9 mouse cellular contexts compared by ENCODE assay signal in the genomic region with DNA sequence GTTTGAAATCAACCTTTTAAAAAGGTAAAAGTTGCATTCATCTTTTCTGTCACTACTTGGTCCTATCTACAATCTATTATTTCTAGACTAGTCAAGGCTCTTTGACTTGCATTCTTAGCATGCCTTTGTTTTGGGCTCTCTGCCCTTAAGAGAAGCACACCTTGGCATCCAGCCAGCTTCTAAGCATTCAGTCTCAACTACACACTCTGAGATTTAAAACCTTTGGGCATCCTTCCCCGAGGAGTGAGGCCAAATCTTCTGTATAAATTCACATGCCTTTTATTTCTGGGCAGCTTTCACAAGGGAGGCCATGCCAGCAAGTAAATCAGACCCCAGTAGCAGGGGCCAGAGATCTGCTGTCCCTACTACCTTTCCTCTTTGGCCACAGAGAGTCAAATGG.
DNase-seq lines count a peak whose midpoint lies in the region; ATAC-seq lines count a peak whose summit lies in the region.
"Had no signal": no experiment of that assay in that cellular context is flagged by ENCODE, and none has a peak within 500 bp of the region (broad histone marks: within the 10 kb centered on the region; RNA-seq: fewer than 3 reads in every experiment).

No protein-coding gene starts in this region.

- no peaks in the 10 kb centered on the region for H3K27me3 ChIP-seq in heart, embryonic 13.5 days (replicated peaks)
- H3K27me3 ChIP-seq in heart, embryonic 12.5 days (replicated peaks), result no peaks in the 10 kb centered on the region
- no peaks in the 10 kb centered on the region for H3K27me3 ChIP-seq in forebrain, embryonic 14.5 days (replicated peaks; ENCODE audit: control insufficient read depth, insufficient read depth, low read length)

- H3K9ac ChIP-seq in heart, embryonic 13.5 days, result no peak overlapping the region
- H3K9ac ChIP-seq in heart, embryonic 12.5 days, result no peak overlapping the region
- H3K9ac ChIP-seq in forebrain, embryonic 14.5 days (ENCODE audit: low read length), result no peak overlapping the region

- 9% methylated on average over 1 of the region's 1 CpGs for WGBS in heart, embryonic 13.5 days
- WGBS in heart, embryonic 12.5 days, result 7% methylated on average over 1 of the region's 1 CpGs
- 7% methylated on average over 1 of the region's 1 CpGs for WGBS in forebrain, embryonic 14.5 days

- H3K36me3 ChIP-seq in heart, embryonic 13.5 days, result 0 out of 2 replicates have a peak, but pooled peaks cover 6% of the 10 kb centered on the region
- 0 out of 2 replicates have a peak, but pooled peaks cover 5% of the 10 kb centered on the region for H3K36me3 ChIP-seq in heart, embryonic 12.5 days
- H3K36me3 ChIP-seq in forebrain, embryonic 14.5 days (ENCODE audit: control insufficient read depth, insufficient read depth, low read length), result no peaks in the 10 kb centered on the region

- H3K4me2 ChIP-seq in heart, embryonic 13.5 days, result no peak overlapping the region
- no peak overlapping the region for H3K4me2 ChIP-seq in heart, embryonic 12.5 days
- H3K4me2 ChIP-seq in forebrain, embryonic 14.5 days (ENCODE audit: low read length), result no peak overlapping the region

- peak; percentile 33 for DNase-seq in ovary, adult 18-20 months (ENCODE audit: low spot score)
- DNase-seq in ovary, postnatal 10 days (ENCODE audit: low spot score), result no peak
- DNase-seq in forebrain, embryonic 14.5 days (ENCODE audit: low spot score), result peak; percentile 92
- DNase-seq in layer of hippocampus, postnatal 10 days (ENCODE audit: low spot score in 2 of 2), result peak; percentile 33 to 63
- peak; percentile 35 for DNase-seq in right cerebral cortex, postnatal 14 days

- H3K9me3 ChIP-seq in heart, embryonic 13.5 days, result no peaks in the 10 kb centered on the region
- no peaks in the 10 kb centered on the region for H3K9me3 ChIP-seq in heart, embryonic 12.5 days (replicated peaks)
- no peaks in the 10 kb centered on the region for H3K9me3 ChIP-seq in forebrain, embryonic 14.5 days (replicated peaks; ENCODE audit: control insufficient read depth, low read length)

- peaks cover 34% of the 10 kb centered on the region for H3K4me1 ChIP-seq in heart, embryonic 13.5 days
- H3K4me1 ChIP-seq in heart, embryonic 12.5 days (replicated peaks), result peaks cover 24% of the 10 kb centered on the region
- peaks cover 29% of the 10 kb centered on the region for H3K4me1 ChIP-seq in forebrain, embryonic 14.5 days (ENCODE audit: control insufficient read depth, insufficient read depth, low read length)

- peak overlapping the region; percentile 59 for H3K27ac ChIP-seq in heart, embryonic 13.5 days (replicated peaks)
- no peak overlapping the region; the same call in 1 of the 2 replicates for H3K27ac ChIP-seq in heart, embryonic 12.5 days (ENCODE audit: poor library complexity, severe bottlenecking)
- peak overlapping the region; percentile 66; the same call in 1 of the 2 replicates for H3K27ac ChIP-seq in forebrain, embryonic 14.5 days (ENCODE audit: low read depth, low read length)
- H3K27ac ChIP-seq: macrophage had no signal

- ATAC-seq in heart, embryonic 13.5 days (ENCODE audit: extremely low read depth, insufficient number of reproducible peaks, low FRiP score, low TSS enrichment), result no peak
- ATAC-seq in heart, embryonic 12.5 days (ENCODE audit: insufficient number of reproducible peaks, low FRiP score), result no peak
- peak; percentile 30 for ATAC-seq in forebrain, embryonic 14.5 days
- no peak for ATAC-seq in megakaryocyte-erythroid progenitor cell, adult 5-6 weeks (replicated peaks; ENCODE audit: low FRiP score, low TSS enrichment, poor library complexity, severe bottlenecking)

- no peak overlapping the region for H3K4me3 ChIP-seq in heart, embryonic 13.5 days
- H3K4me3 ChIP-seq in heart, embryonic 12.5 days, result no peak overlapping the region
- no peak overlapping the region for H3K4me3 ChIP-seq in forebrain, embryonic 14.5 days (ENCODE audit: low read depth, low read length)
